Mouse (Mus musculus) heart, embryonic 15.5 days (tissue): Measurements from ENCODE around the gene Mdm4. TPM values are rescaled to one million over a fixed set of nuclear protein-coding genes. Genes with fewer than 3 reads are reported as not detected.

ENCODE experiments used
- ATAC-seq: fragments of 200-750 bp; cut with Nextera tagmentation; replicated peaks from 2 replicates; pipeline ENCODE4 v1.8.0; 2017; ENCODE audit warnings: low read depth, moderate TSS enrichment; ENCODE audit not compliant: insufficient number of reproducible peaks, insufficient read depth, low FRiP score
- H3K27ac ChIP-seq: fragments of 300-500 bp; sonication (generic); 2 replicates; pipeline ENCODE4 v1.5.1; 2015; ENCODE audit warnings: mild to moderate bottlenecking, inconsistent platforms
- H3K27me3 ChIP-seq: fragments of 300-500 bp; sonication (generic); 2 replicates; pipeline ENCODE4 v1.6.1; 2015; ENCODE audit warnings: inconsistent platforms
- H3K36me3 ChIP-seq: fragments of 300-500 bp; sonication (generic); 2 replicates; pipeline ENCODE4 v1.6.1; 2015; ENCODE audit warnings: mild to moderate bottlenecking, inconsistent platforms
- H3K4me1 ChIP-seq: fragments of 300-500 bp; sonication (generic); replicated peaks from 2 replicates; pipeline ENCODE4 v1.6.1; 2015; ENCODE audit warnings: inconsistent platforms
- H3K4me2 ChIP-seq: fragments of 300-500 bp; sonication (generic); 2 replicates; pipeline ENCODE4 v1.6.1; 2015; ENCODE audit warnings: inconsistent platforms, mild to moderate bottlenecking, moderate library complexity
- H3K4me3 ChIP-seq: fragments of 300-500 bp; sonication (generic); 2 replicates; pipeline ENCODE4 v1.5.1; 2015; ENCODE audit warnings: mild to moderate bottlenecking, inconsistent platforms
- H3K9ac ChIP-seq: fragments of 300-500 bp; sonication (generic); 2 replicates; pipeline ENCODE4 v1.6.1; 2015; ENCODE audit warnings: mild to moderate bottlenecking, inconsistent platforms
- H3K9me3 ChIP-seq: fragments of 300-500 bp; sonication (generic); replicated peaks from 2 replicates; pipeline ENCODE4 v1.6.1; 2016; ENCODE audit warnings: inconsistent platforms
- WGBS: fragments of 180-500 bp; shearing (Covaris S2); methylation state at CpG from one replicate; pipeline ENCODE4 v1.1.7; 2015; ENCODE audit warnings: mixed read lengths; 5-methylcytosine and 5-hydroxymethylcytosine counted together
- polyA plus RNA-seq: library from polyadenylated mRNA; unstranded; fragments of >200 nt; fragmentation: Nextera tagmentation; extraction: Ambion mirVana; gene quantifications from 2 replicates; pipeline ENCODE4 v1.2.1, GENCODE M21; 2015

Mdm4 gene
- polyA plus RNA-seq, 1 experiment from 2014 or later: 22.2 TPM

- WGBS: 59% methylated on average over 2 of the region's 2 CpGs
- Histone ChIP-seq H3K9ac (no peak overlapping the region), H3K9me3 (no peaks in the 10 kb centered on the region), H3K4me3 (no peak overlapping the region), H3K27ac (no peak overlapping the region), H3K27me3 (no peaks in the 10 kb centered on the region), H3K4me1 (0 out of 2 replicates have a peak, but pooled peaks cover 9% of the 10 kb centered on the region), H3K4me2 (no peak overlapping the region), H3K36me3 (no peaks in the 10 kb centered on the region)
- no peak for ATAC-seq
These were observed 97.9 kb downstream of the Mdm4 start for GRCm38 (mm10) chr1:132932421-132932820.

GRCm38 (mm10) chr1:132930291-132930690 lies 100.1 kb downstream of the Mdm4 start:
- H3K4me3 ChIP-seq: no peak overlapping the region
- no peak overlapping the region for H3K4me2 ChIP-seq
- H3K9ac ChIP-seq: no peak overlapping the region
- 0 out of 2 replicates have a peak, but pooled peaks cover 9% of the 10 kb centered on the region for H3K4me1 ChIP-seq
- H3K27me3 ChIP-seq: no peaks in the 10 kb centered on the region
- ATAC-seq: no peak
- no peaks in the 10 kb centered on the region for H3K9me3 ChIP-seq
- WGBS: 73% methylated on average over 4 of the region's 4 CpGs
- no peak overlapping the region for H3K27ac ChIP-seq
- H3K36me3 ChIP-seq: no peaks in the 10 kb centered on the region

- 66% methylated on average over 3 of the region's 3 CpGs for WGBS
- Histone ChIP-seq H3K27me3 (no peaks in the 10 kb centered on the region), H3K27ac (no peak overlapping the region), H3K4me1 (0 out of 2 replicates have a peak, but pooled peaks cover 6% of the 10 kb centered on the region), H3K4me2 (no peak overlapping the region), H3K36me3 (no peaks in the 10 kb centered on the region), H3K9me3 (no peaks in the 10 kb centered on the region), H3K4me3 (no peak overlapping the region), H3K9ac (no peak overlapping the region)
- no peak for ATAC-seq
These were observed 101.5 kb downstream of the Mdm4 start for GRCm38 (mm10) chr1:132928907-132929250.

GRCm38 (mm10) chr1:132928032-132928906 lies 102.1 kb downstream of the Mdm4 start:
- H3K9ac ChIP-seq: no peak overlapping the region

GRCm38 (mm10) chr1:132925270-132925669 lies 105.1 kb downstream of the Mdm4 start:
- no peaks in the 10 kb centered on the region for H3K9me3 ChIP-seq
- no peak overlapping the region for H3K4me2 ChIP-seq
- no peak overlapping the region for H3K4me3 ChIP-seq
- no peak overlapping the region for H3K9ac ChIP-seq
- ATAC-seq: no peak
- H3K4me1 ChIP-seq: 0 out of 2 replicates have a peak, but pooled peaks cover 3% of the 10 kb centered on the region
- H3K27ac ChIP-seq: no peak overlapping the region
- no peaks in the 10 kb centered on the region for H3K36me3 ChIP-seq
- no peaks in the 10 kb centered on the region for H3K27me3 ChIP-seq
- 75% methylated on average over 7 of the region's 7 CpGs for WGBS

More at GRCm38 (mm10) chr1:132928032-132928906, 102.1 kb downstream of the Mdm4 start:
- no peak for ATAC-seq
- no peak overlapping the region for H3K4me2 ChIP-seq
- H3K4me1 ChIP-seq: 0 out of 2 replicates have a peak, but pooled peaks cover 6% of the 10 kb centered on the region
- 43% methylated on average over 19 of the region's 19 CpGs for WGBS
- H3K27ac ChIP-seq: no peak overlapping the region
- no peaks in the 10 kb centered on the region for H3K36me3 ChIP-seq
- no peaks in the 10 kb centered on the region for H3K9me3 ChIP-seq
- no peak overlapping the region for H3K4me3 ChIP-seq
- no peaks in the 10 kb centered on the region for H3K27me3 ChIP-seq

GRCm38 (mm10) chr1:132922257-132922656 lies 108.1 kb downstream of the Mdm4 start:
- Histone ChIP-seq H3K9me3 (no peaks in the 10 kb centered on the region), H3K36me3 (no peaks in the 10 kb centered on the region), H3K27ac (no peak overlapping the region), H3K9ac (no peak overlapping the region), H3K4me2 (no peak overlapping the region), H3K27me3 (no peaks in the 10 kb centered on the region; the same call in 1 of the 2 replicates), H3K4me3 (no peak overlapping the region), H3K4me1 (peaks cover 3% of the 10 kb centered on the region)
- 89% methylated on average over 9 of the region's 9 CpGs for WGBS
- no peak for ATAC-seq

GRCm38 (mm10) chr1:132921071-132921470 lies 109.3 kb downstream of the Mdm4 start:
- peak overlapping the region; percentile 14; the same call in 1 of the 2 replicates for H3K4me2 ChIP-seq
- no peaks in the 10 kb centered on the region; the same call in 1 of the 2 replicates for H3K27me3 ChIP-seq
- WGBS: 18% methylated on average over 13 of the region's 13 CpGs
- H3K9ac ChIP-seq: no peak overlapping the region
- no peaks in the 10 kb centered on the region for H3K9me3 ChIP-seq
- no peak overlapping the region for H3K4me3 ChIP-seq
- H3K27ac ChIP-seq: no peak overlapping the region
- ATAC-seq: no peak; the same call in 1 of the 2 replicates
- H3K36me3 ChIP-seq: no peaks in the 10 kb centered on the region
- peaks cover 3% of the 10 kb centered on the region for H3K4me1 ChIP-seq

- H3K9me3 ChIP-seq: no peaks in the 10 kb centered on the region
- no peak overlapping the region for H3K4me3 ChIP-seq
- 89% methylated on average over 8 of the region's 8 CpGs for WGBS
- no peaks in the 10 kb centered on the region; the same call in 1 of the 2 replicates for H3K27me3 ChIP-seq
- no peak for ATAC-seq
- H3K27ac ChIP-seq: no peak overlapping the region
- H3K4me2 ChIP-seq: no peak overlapping the region
- no peak overlapping the region for H3K9ac ChIP-seq
- peaks cover 3% of the 10 kb centered on the region for H3K4me1 ChIP-seq
- no peaks in the 10 kb centered on the region for H3K36me3 ChIP-seq
These were observed 111.1 kb downstream of the Mdm4 start for GRCm38 (mm10) chr1:132919258-132919657.

- H3K4me1 ChIP-seq: peaks cover 3% of the 10 kb centered on the region
- no peak overlapping the region for H3K4me2 ChIP-seq
- H3K36me3 ChIP-seq: no peaks in the 10 kb centered on the region
- 0 out of 2 replicates have a peak, but pooled peaks have one; percentile 19 for ATAC-seq
- no peaks in the 10 kb centered on the region; the same call in 1 of the 2 replicates for H3K27me3 ChIP-seq
- H3K9me3 ChIP-seq: no peaks in the 10 kb centered on the region
- no peak overlapping the region for H3K9ac ChIP-seq
- 27% methylated on average over 10 of the region's 10 CpGs for WGBS
- no peak overlapping the region for H3K4me3 ChIP-seq
- H3K27ac ChIP-seq: no peak overlapping the region
These were observed 112.2 kb downstream of the Mdm4 start for GRCm38 (mm10) chr1:132918117-132918680.

- ATAC-seq: no peak
- no peaks in the 10 kb centered on the region for H3K36me3 ChIP-seq
- H3K9me3 ChIP-seq: no peaks in the 10 kb centered on the region
- no peak overlapping the region for H3K4me3 ChIP-seq
- WGBS: 15% methylated on average over 8 of the region's 8 CpGs
- H3K4me2 ChIP-seq: no peak overlapping the region
- no peak overlapping the region for H3K9ac ChIP-seq
- peaks cover 3% of the 10 kb centered on the region for H3K4me1 ChIP-seq
- H3K27me3 ChIP-seq: no peaks in the 10 kb centered on the region; the same call in 1 of the 2 replicates
- no peak overlapping the region for H3K27ac ChIP-seq
These were observed 112.8 kb downstream of the Mdm4 start for GRCm38 (mm10) chr1:132917554-132917953.

- no peak overlapping the region for H3K27ac ChIP-seq
- H3K4me2 ChIP-seq: no peak overlapping the region
- peaks cover 3% of the 10 kb centered on the region for H3K4me1 ChIP-seq
- no peaks in the 10 kb centered on the region for H3K36me3 ChIP-seq
- no peak overlapping the region for H3K9ac ChIP-seq
- no peaks in the 10 kb centered on the region for H3K9me3 ChIP-seq
- H3K4me3 ChIP-seq: no peak overlapping the region
- WGBS: 54% methylated on average over 6 of the region's 6 CpGs
- no peak for ATAC-seq
- H3K27me3 ChIP-seq: no peaks in the 10 kb centered on the region; the same call in 1 of the 2 replicates
These were observed 114.4 kb downstream of the Mdm4 start for GRCm38 (mm10) chr1:132915849-132916493.
